Mouse (Mus musculus) limb, embryonic 14.5 days (tissue): ENCODE results near the gene Kdm3a. TPM values are rescaled to one million over a fixed set of nuclear protein-coding genes. Genes with fewer than 3 reads are reported as not detected.

Experiments
- ATAC-seq: fragments of 200-750 bp; cut with Nextera tagmentation; 2 replicates; pipeline ENCODE4 v1.8.0; 2017; ENCODE audit warnings: low read depth, moderate number of reproducible peaks, moderate TSS enrichment; ENCODE audit not compliant: low FRiP score
- DNase-seq: peaks from one replicate; pipeline ENCODE4 v3.0.0-alpha.2; 2015; ENCODE audit warnings: low spot score
- H3K27ac ChIP-seq: fragments of 300-500 bp; sonication (generic); replicated peaks from 2 replicates; pipeline ENCODE4 v1.5.1; 2014; ENCODE audit warnings: low read depth, mild to moderate bottlenecking, low read length, moderate library complexity, mixed read lengths
- H3K27me3 ChIP-seq: fragments of 300-500 bp; sonication (generic); 2 replicates; pipeline ENCODE4 v1.6.1; 2014; ENCODE audit warnings: low read length, mixed read lengths; ENCODE audit not compliant: control insufficient read depth, insufficient read depth
- H3K36me3 ChIP-seq: fragments of 300-500 bp; sonication (generic); 2 replicates; pipeline ENCODE4 v1.6.1; 2014; ENCODE audit warnings: mild to moderate bottlenecking, low read length, moderate library complexity, mixed read lengths; ENCODE audit not compliant: control insufficient read depth, insufficient read depth
- H3K4me1 ChIP-seq: fragments of 300-500 bp; sonication (generic); 2 replicates; pipeline ENCODE4 v1.6.1; 2014; ENCODE audit warnings: antibody characterized with exemption, low read length, mixed read lengths; ENCODE audit not compliant: control insufficient read depth, insufficient read depth
- H3K4me2 ChIP-seq: fragments of 300-500 bp; sonication (generic); replicated peaks from 2 replicates; pipeline ENCODE4 v1.6.1; 2014; ENCODE audit warnings: low read depth, mild to moderate bottlenecking, low read length, moderate library complexity; ENCODE audit not compliant: severe bottlenecking
- H3K4me3 ChIP-seq: fragments of 300-500 bp; sonication (generic); replicated peaks from 2 replicates; pipeline ENCODE4 v1.5.1; 2014; ENCODE audit warnings: low read length
- H3K9ac ChIP-seq: fragments of 300-500 bp; sonication (generic); 2 replicates; pipeline ENCODE4 v1.6.1; 2014; ENCODE audit warnings: mild to moderate bottlenecking, low read depth, low read length, moderate library complexity; ENCODE audit not compliant: severe bottlenecking
- H3K9me3 ChIP-seq: fragments of 300-500 bp; sonication (generic); 2 replicates; pipeline ENCODE4 v1.6.1; 2016; ENCODE audit warnings: low read length; ENCODE audit not compliant: control insufficient read depth
- POLR2A ChIP-seq: fragments of 200-500 bp; IDR thresholded peaks from 2 replicates; pipeline ENCODE4 v1.8.0; 2012; ENCODE audit warnings: inconsistent platforms, mild to moderate bottlenecking, moderate library complexity, borderline replicate concordance; ENCODE audit not compliant: insufficient read depth, insufficient read length; ENCODE audit errors: extremely low read depth
- WGBS: fragments of 180-500 bp; shearing (Covaris S2); extraction: QIAGEN DNeasy Blood & Tissue Kit; methylation state at CpG from one replicate; pipeline ENCODE4 v1.1.7; 2014; 5-methylcytosine and 5-hydroxymethylcytosine counted together
- polyA plus RNA-seq, 2 experiments: library from polyadenylated mRNA; depleted of rRNA in 1 of 2; stranded (reverse) in 1 of 2; unstranded in 1 of 2; fragments of >200 nt; fragmentation: Nextera tagmentation in 1 of 2; extraction: Ambion mirVana in 1 of 2; gene quantifications; 2 replicates each; pipeline versions ENCODE4 v1.2.1 to v1.2.3; 2012 to 2014

The Kdm3a gene
- polyA plus RNA-seq (2012; rRNA removed) (54.8 and 58.1 TPM in 2 replicates), polyA plus RNA-seq (2014; fragmentation: Nextera tagmentation; extraction: Ambion mirVana) (36.9 and 37.9 TPM in 2 replicates)

- peak; percentile 99 for DNase-seq
- Histone ChIP-seq H3K4me1 (peaks cover 23% of the 10 kb centered on the region), H3K4me2 (peak within 1 kb of the TSS; percentile 80), H3K9ac (peak within 1 kb of the TSS; percentile 81), H3K36me3 (peaks cover 24% of the 10 kb centered on the region), H3K27me3 (no peaks in the 10 kb centered on the region), H3K9me3 (no peaks in the 10 kb centered on the region), H3K4me3 (peak within 1 kb of the TSS; percentile 85), H3K27ac (peak within 1 kb of the TSS; percentile 99)
- peak; percentile 88; the same call in 1 of the 2 replicates for TF ChIP-seq POLR2A
- under 1% methylated on average over 57 of the region's 63 CpGs for WGBS
- peak; percentile 96 for ATAC-seq
Observed at GRCm38 (mm10) chr6:71632829-71633662, at the start of gene Kdm3a. Gene Kdm3a, minus strand, starts transcription at chr6:71632990.

GRCm38 (mm10) chr6:71678891-71679290 is 46.1 kb upstream of the Kdm3a start:
- no peaks in the 10 kb centered on the region for H3K36me3 ChIP-seq
- 65% methylated on average over 7 of the region's 7 CpGs for WGBS
- no peaks in the 10 kb centered on the region for H3K27me3 ChIP-seq
- TF ChIP-seq POLR2A = no peak
- no peaks in the 10 kb centered on the region for H3K4me1 ChIP-seq
- ATAC-seq (no peak), DNase-seq (no peak)
- no peak overlapping the region for H3K27ac ChIP-seq
- no peaks in the 10 kb centered on the region for H3K9me3 ChIP-seq
- H3K4me3 ChIP-seq = no peak overlapping the region
- H3K9ac ChIP-seq = no peak overlapping the region
- no peak overlapping the region for H3K4me2 ChIP-seq

- H3K27ac ChIP-seq = no peak overlapping the region
- DNase-seq = no peak
- no peak overlapping the region for H3K4me3 ChIP-seq
- H3K4me2 ChIP-seq = no peak overlapping the region
- H3K9me3 ChIP-seq = no peaks in the 10 kb centered on the region
- ATAC-seq = no peak
- H3K36me3 ChIP-seq = no peaks in the 10 kb centered on the region
- no peak for TF ChIP-seq POLR2A
- no peaks in the 10 kb centered on the region for H3K4me1 ChIP-seq
- H3K9ac ChIP-seq = no peak overlapping the region
- WGBS = 65% methylated on average over 2 of the region's 2 CpGs
- H3K27me3 ChIP-seq = no peaks in the 10 kb centered on the region
Observed at GRCm38 (mm10) chr6:71673166-71673565, 40.4 kb upstream of the Kdm3a start.

- Histone ChIP-seq H3K4me3 (no peak overlapping the region), H3K36me3 (no peaks in the 10 kb centered on the region), H3K27me3 (no peaks in the 10 kb centered on the region), H3K4me1 (no peaks in the 10 kb centered on the region), H3K9me3 (no peaks in the 10 kb centered on the region), H3K27ac (no peak overlapping the region), H3K4me2 (no peak overlapping the region), H3K9ac (no peak overlapping the region)
- WGBS = 63% methylated on average over 1 of the region's 1 CpGs
- ATAC-seq (no peak), DNase-seq (no peak)
- no peak for TF ChIP-seq POLR2A
Observed at GRCm38 (mm10) chr6:71664511-71664910, 31.7 kb upstream of the Kdm3a start.

- no peak overlapping the region for H3K4me2 ChIP-seq
- H3K4me1 ChIP-seq = no peaks in the 10 kb centered on the region
- H3K9ac ChIP-seq = no peak overlapping the region
- no peak for TF ChIP-seq POLR2A
- 68% methylated on average over 2 of the region's 2 CpGs for WGBS
- DNase-seq (no peak), ATAC-seq (no peak)
- H3K27me3 ChIP-seq = no peaks in the 10 kb centered on the region
- H3K9me3 ChIP-seq = no peaks in the 10 kb centered on the region
- H3K27ac ChIP-seq = no peak overlapping the region
- no peak overlapping the region for H3K4me3 ChIP-seq
- H3K36me3 ChIP-seq = no peaks in the 10 kb centered on the region
Observed at GRCm38 (mm10) chr6:71658290-71658689, 25.5 kb upstream of the Kdm3a start.
